Mouse (Mus musculus): ENCODE measurements at regions not wholly inside any gene's neighbourhood (a gene's known extent, or its start where the extent isn't known, plus 50 kb on each side); places are given as distances from the start of the nearest gene placed in this dataset.

DNA sequence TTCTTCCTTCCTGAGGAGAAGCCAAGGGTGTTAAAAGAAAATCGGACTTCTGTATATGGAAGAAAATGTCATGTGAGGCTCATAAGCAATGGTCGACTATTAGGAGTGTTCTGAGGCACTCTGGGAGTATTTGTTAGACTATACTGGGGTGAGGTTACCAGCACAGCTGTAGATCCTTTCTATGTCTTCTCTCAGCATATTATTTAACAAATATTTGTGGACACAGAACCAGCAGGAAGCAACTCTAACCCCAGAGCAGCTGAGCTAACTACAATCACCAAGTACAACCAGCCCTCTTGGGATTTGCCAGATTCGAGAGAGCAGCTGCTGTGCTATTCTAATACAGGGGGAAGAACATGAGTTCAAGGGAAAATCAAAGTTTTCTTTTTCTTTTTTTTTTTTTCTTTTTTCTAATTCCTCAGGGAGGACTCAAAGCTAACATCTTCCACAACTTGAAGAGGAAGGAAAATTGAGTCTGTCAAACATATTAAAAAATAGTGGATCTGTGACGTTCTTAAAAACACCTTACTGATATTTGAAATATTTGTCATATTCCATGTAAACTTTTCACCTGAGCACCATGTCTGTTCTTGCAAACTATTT, 933.3 kb upstream of the Cited2 start:
- no peak for DNase-seq

GRCm38 (mm10) chr10:16803978-16804377, 919.0 kb upstream of the Cited2 start:
- no peak for DNase-seq

DNA sequence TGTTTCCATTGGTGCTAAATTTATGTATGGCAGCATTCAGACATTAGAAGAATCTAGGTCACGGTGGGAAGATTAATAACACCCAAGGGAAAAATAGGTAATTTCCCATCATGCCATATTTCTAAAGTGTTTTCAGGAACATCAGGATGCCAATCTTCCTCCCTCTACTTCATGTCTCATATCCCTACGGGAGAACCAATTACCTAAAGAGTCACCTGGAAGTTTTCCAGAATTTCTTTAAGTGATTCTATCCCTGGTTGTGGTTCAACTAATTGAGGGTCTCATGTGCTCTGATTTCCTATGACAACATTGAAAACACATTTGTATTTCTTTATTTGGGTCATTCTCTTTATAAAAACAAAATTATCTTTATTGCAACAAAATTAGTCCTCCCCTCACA, 912.3 kb upstream of the Cited2 start:
- DNase-seq, result no peak

- no peak for DNase-seq
Observed at GRCm38 (mm10) chr10:16814013-16814412, 909.0 kb upstream of the Cited2 start.

DNA sequence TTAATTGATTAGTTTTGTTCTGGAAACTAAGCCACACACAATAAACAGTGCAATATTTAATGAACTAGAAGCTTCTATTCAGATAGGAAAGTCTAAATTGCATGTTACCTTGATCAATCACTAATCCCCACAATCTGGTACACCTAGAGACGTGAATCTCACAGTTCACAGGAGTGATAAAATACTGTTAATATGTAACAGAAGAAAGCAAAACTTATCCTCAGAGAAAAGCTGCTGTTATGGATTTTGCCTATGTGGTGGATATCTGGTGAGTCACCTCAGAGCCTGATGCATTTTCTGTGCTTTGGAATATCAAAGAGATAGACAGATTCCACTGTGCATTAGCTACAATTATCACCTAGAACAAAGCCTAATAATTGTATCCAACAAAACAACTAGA, 861.5 kb upstream of the Cited2 start:
- no peak for DNase-seq

DNA sequence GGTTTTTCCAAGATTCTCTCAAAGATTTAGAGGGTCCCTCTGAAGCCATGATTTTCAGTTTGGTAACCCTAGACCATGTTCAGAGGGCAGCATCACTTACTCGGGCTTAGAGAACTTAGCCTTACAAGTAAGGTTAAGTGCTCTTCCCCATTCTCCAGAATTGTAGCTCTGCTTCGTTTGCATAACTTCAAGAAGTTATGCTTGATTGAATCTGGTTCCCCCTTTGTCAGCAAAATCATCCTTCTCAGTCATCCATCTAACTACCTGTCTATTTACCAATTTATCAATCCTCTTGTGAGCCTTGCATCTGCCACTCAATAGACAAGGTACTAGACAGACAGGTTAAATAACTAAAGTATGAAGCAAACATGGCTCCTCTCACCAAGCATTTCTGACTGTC, 856.1 kb upstream of the Cited2 start:
- peak in 1 of 2 experiments; percentile 1 for DNase-seq

- no peak for DNase-seq
Observed at GRCm38 (mm10) chr10:16874131-16874530, 848.9 kb upstream of the Cited2 start.

DNA sequence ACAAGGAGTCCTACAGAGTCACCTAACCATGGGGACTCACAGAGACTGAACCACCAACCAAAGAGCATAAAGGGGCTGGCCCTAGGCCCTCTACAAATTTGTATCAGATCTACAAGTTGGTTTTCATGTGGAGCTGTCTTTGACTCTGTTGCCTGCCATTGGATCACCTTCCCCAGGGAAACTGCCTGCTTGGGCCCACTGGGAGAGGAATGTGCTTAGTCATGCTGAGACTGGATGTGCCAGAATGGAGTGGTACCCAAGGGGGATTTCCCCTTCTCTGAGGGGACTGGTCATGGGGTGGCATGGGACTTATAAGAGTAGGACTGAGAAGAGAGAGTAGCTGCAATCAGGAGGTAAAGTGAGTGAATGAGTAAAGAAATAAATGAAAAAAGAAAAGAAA, 844.8 kb upstream of the Cited2 start:
- no peak for DNase-seq

DNA sequence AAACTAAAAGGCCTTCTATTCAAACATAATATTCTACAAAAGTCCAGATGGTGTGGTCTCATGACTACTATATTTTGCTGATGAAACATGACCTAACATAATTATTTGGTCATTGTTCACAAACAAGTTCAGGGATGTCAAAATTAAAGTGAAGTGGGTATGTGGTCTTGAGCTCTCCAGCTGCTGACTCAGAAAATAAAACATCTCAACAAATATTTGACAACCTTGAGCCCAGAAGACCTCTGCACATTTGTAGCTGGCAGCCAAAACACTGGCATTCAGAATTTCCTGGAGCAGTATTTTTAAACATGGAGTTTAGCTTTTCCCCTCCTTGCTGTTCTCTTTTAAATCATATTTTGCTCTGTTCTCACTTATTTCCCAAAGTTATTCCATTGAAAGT, 829.7 kb upstream of the Cited2 start:
- no peak for DNase-seq

- no peak for DNase-seq
Observed at GRCm38 (mm10) chr10:16895332-16895731, 827.7 kb upstream of the Cited2 start.

GRCm38 (mm10) chr10:16922888-16923287, 800.1 kb upstream of the Cited2 start:
- no peak for DNase-seq

- DNase-seq, result no peak
Observed at GRCm38 (mm10) chr10:16923851-16924250, 799.2 kb upstream of the Cited2 start.

GRCm38 (mm10) chr10:16937705-16938104, 785.3 kb upstream of the Cited2 start:
- no peak for DNase-seq

- DNase-seq, result no peak
Observed at GRCm38 (mm10) chr10:16951636-16952035, 771.4 kb upstream of the Cited2 start.

DNA sequence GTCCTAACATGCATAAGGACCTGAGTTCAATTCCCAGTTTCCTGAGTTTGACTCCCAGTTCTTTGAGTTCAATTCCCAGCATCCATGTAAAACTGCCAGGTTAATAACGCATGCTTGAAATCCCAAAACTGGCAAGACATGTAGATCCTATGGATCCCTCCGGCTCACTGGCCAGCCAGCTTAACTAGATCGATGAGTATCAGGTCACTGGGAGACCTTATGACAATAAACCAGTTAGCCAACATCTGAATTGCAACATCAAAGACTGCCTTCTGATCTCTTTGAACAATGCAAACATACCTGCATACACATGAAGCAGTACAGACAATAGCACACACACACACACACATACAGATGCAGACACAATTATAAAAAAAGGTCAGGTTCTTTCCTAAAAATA, 762.0 kb upstream of the Cited2 start:
- DNase-seq, result no peak

- no peak for DNase-seq
Observed at GRCm38 (mm10) chr10:16962463-16962862, 760.6 kb upstream of the Cited2 start.

GRCm38 (mm10) chr10:16978770-16979169, 744.2 kb upstream of the Cited2 start:
- no peak for DNase-seq

- no peak for DNase-seq
Observed at GRCm38 (mm10) chr10:16990227-16990626, 732.8 kb upstream of the Cited2 start.

- no peak for DNase-seq
Observed at GRCm38 (mm10) chr10:16993789-16994188, 729.2 kb upstream of the Cited2 start.

GRCm38 (mm10) chr10:16994526-16994925, 728.5 kb upstream of the Cited2 start:
- no peak for DNase-seq

DNA sequence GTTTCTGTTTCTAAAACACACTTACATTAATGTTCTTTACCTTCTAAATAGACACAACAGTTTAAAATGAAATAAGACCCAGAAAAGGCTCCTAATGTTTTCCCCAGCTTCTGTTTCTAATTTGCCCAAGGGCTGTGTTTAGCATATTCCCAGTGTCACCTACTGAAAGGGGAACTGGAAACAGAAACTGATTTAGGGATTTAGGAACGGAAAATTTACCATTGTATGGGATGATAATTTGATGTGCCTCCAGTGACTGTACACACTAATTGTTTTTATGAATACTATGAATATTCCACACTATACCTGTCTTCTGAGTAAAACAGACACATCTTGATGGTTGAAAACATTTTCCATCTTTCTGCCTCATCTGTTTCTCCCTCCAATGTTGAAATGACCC, 728.0 kb upstream of the Cited2 start:
- DNase-seq, result no peak

DNA sequence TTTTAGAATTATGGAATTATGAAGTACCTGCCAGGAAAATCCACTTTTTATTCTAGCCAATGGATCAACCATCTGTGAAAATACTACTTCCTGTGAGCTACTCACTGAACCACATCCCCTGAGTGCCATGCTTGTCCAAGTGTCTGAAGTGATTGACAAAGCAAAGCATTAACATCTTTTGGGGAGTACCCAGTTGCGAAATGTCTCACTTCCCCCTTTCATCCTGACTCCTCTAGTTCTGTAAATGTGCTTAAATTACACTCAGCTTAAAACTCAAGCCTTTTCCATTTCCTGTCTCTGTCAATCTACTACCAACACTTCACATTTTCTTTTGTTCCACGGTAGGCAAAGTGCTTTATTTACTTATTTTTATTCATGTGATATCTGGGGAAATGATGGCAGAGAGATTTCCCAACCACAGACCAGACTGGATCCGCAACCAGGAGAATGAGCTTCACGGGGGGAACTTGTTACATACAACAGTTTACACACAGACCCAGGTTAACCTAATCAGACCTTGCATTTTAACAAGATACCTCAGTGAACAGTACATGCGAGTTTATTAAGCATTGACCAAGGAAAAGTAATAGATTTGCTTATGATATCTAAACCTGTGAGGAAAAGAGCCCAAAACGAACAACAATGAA, 726.1 kb upstream of the Cited2 start:
- peak; percentile 35 to 52 for DNase-seq

GRCm38 (mm10) chr10:17001320-17001719, 721.7 kb upstream of the Cited2 start:
- DNase-seq, result no peak

DNA sequence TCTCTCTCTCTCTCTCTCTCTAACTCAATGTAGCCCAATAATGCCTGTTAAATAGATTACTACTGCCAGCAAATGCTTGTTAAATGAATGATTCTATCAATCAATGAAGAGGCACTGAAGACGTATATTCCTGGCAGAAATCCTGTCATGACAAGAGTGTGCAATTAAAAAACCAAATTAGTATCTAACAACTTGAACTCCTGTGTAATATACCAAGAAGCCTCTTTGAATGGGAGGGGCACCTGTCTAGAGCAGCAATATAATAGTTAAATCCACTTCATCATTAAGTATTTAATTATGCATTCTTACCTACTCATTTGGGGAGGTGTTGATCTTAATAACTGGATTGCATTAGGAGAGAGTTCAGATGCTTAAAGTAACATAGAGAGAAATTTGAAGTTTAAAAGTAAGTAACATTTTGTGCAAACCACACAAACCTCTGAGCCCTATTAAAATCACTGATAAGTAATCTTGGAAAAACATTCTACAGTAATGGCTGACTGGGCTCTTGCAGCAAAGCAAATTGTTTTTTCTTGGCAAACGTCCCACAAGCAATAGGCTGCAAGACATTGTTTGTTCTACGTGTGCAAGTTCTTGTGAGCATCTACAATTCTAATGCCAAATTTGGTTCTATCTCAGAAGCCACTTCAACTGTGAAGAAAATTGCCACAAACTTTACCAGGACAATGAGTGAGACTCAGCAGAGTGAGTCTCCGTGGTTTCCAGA, 719.7 kb upstream of the Cited2 start:
- DNase-seq, result no peak

Data from B cell, adult 2 months (primary cell).